Mouse (Mus musculus) activated CD4-positive, CD25-positive, alpha-beta regulatory T cell (primary cell): ENCODE data around the gene Klhl11. TPM values are rescaled to one million over a fixed set of nuclear protein-coding genes. Genes with fewer than 3 reads are reported as not detected.

Source experiments
- polyA plus RNA-seq, 2 experiments: library from polyadenylated mRNA; unstranded; fragments of 100-300 nt; shearing (Covaris generic); gene quantifications; one replicate each; pipeline ENCODE4 v1.2.1; 2017

Klhl11 gene
- polyA plus RNA-seq, result 1 to 10 TPM; 2.4 to 4.5 TPM

GRCm38 (mm10) chr11:100472197-100472934 lies at the start of gene Klhl11:
Gene Klhl11 (minus strand): TSS chr11:100472741.

GRCm38 (mm10) chr11:100441797-100442196 lies 30.7 kb downstream of the Klhl11 start, which contains the start of the genes Nt5c3b and Klhl10:
Gene Nt5c3b (minus strand): TSS chr11:100441808.
Gene Klhl10 (plus strand): TSS chr11:100441917.

GRCm38 (mm10) chr11:100414914-100415822 lies 57.4 kb downstream of the Klhl11 start, which contains the start of gene Fkbp10:
Gene Fkbp10 (plus strand): TSS chr11:100415697.

GRCm38 (mm10) chr11:100414021-100414913 lies 58.3 kb downstream of the Klhl11 start, which contains the start of gene P3h4:
Gene P3h4 (minus strand): TSS chr11:100414836.

Other genes with a start within 250 kb of the Klhl11 start
- under 1 TPM in 1 of 2 experiments, not detected in 1; 0.27 TPM for gene Krt16, start 223.8 kb downstream of the Klhl11 start, polyA plus RNA-seq
- under 1 TPM in 1 of 2 experiments, not detected in 1; 0.31 TPM for gene Krt17, start 211.7 kb downstream of the Klhl11 start, polyA plus RNA-seq
- gene Krt42, start 202.9 kb downstream of the Klhl11 start, polyA plus RNA-seq, result not detected
- 1,000 to 10,000 TPM; 1,912 to 1,976 TPM for gene Eif1, start 152.9 kb downstream of the Klhl11 start, polyA plus RNA-seq
- gene Gast, start 138.3 kb downstream of the Klhl11 start, polyA plus RNA-seq, result not detected
- 1 to 10 TPM in 1 of 2 experiments, under 1 TPM in 1; 0.79 to 1.9 TPM for gene Hap1, start 116.6 kb downstream of the Klhl11 start, polyA plus RNA-seq
- 1 to 10 TPM; 2.8 to 10.0 TPM for gene Jup, start 75.0 kb downstream of the Klhl11 start, polyA plus RNA-seq
- not detected for gene P3h4, start 57.9 kb downstream of the Klhl11 start, polyA plus RNA-seq
- gene Fkbp10, start 57.0 kb downstream of the Klhl11 start, polyA plus RNA-seq, result under 1 TPM; 0.12 to 0.48 TPM
- 100 to 1,000 TPM; 134 to 173 TPM for gene Nt5c3b, start 30.9 kb downstream of the Klhl11 start, polyA plus RNA-seq
- gene Klhl10, start 30.8 kb downstream of the Klhl11 start, polyA plus RNA-seq, result under 1 TPM; 0.33 to 0.48 TPM
- 100 to 1,000 TPM in 1 of 2 experiments, 10 to 100 TPM in 1; 94.4 to 139 TPM for gene Acly, start 55.3 kb upstream of the Klhl11 start, polyA plus RNA-seq
- gene Ttc25, start 72.9 kb upstream of the Klhl11 start, polyA plus RNA-seq, result 1 to 10 TPM in 1 of 2 experiments, under 1 TPM in 1; 0.16 to 1.3 TPM
- 100 to 1,000 TPM; 373 to 396 TPM for gene Cnp, start 102.2 kb upstream of the Klhl11 start, polyA plus RNA-seq
- gene Nkiras2, start 146.5 kb upstream of the Klhl11 start, polyA plus RNA-seq, result 10 to 100 TPM; 28.6 to 31.5 TPM
- gene Dnajc7, start 147.4 kb upstream of the Klhl11 start, polyA plus RNA-seq, result 100 to 1,000 TPM; 424 to 540 TPM
- gene Zfp385c, start 219.7 kb upstream of the Klhl11 start, polyA plus RNA-seq, result under 1 TPM; 0.23 to 0.85 TPM
- 10 to 100 TPM; 20.8 to 33.7 TPM for gene Dhx58, start 231.5 kb upstream of the Klhl11 start, polyA plus RNA-seq
- gene Kat2a, start 239.7 kb upstream of the Klhl11 start, polyA plus RNA-seq, result 10 to 100 TPM; 41.8 to 50.3 TPM
- gene Hspb9, start 241.1 kb upstream of the Klhl11 start, polyA plus RNA-seq, result 1 to 10 TPM in 1 of 2 experiments, under 1 TPM in 1; 0.65 to 1.3 TPM